Mouse (Mus musculus) hindlimb bud, embryonic 11.5 days (tissue): ENCODE data around the gene Tmem218.
A peak's percentile ranks its signal among the peaks of the same experiment; 100 is the strongest.

Experiments used
- DNase-seq: peaks from one replicate; pipeline ENCODE4 v3.0.0-alpha.2; 2012; ENCODE audit warnings: low read depth, low spot score; ENCODE audit errors: extremely low spot score

Tmem218 gene

DNA sequence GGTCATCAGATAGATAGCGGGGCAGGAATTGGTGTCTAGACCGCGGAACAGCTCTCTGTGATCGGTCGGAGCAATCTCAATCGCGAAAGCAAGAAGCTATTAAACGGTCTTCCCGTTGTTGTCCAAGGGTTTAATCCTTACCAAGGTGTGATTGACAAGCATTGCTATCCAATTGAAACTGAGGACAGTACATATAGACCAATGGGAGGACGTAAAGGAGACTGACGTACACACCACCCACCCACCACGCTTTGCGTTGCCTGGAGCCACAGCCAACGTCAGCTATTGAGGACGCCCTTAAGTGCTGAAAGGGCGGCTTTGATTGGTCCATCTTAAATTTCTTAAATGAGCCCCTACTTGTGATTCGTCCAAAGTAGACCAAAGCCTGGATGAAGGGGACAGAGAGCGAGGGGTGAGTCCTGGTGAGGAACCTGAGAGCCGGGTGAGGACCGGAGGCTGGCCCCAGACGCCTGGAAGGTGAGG lies at the start of gene Tmem218:
Gene Tmem218, plus strand, starts transcription at position 295 of the 483 bp plus-strand sequence.
- peak; percentile 100 for DNase-seq

DNA sequence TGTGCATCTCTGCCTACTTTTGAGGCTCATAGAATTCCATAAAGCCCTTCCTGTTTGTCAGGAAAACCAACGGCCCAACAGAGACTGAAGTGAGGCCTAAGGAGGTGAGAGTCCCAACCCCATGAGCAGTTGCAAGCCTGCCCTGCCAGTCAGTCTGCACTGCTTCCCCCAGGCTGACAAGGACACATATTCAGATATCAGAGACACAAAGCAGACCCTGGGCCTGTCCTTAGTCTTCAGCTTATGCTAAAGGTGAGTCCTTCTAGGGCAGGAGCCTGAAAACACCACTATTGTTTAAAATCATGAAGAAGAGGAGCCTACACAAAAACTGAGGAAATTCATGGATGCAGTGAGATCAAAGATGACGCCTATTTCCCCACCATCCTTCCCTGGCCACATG lies 47.3 kb upstream of the Tmem218 start:
- DNase-seq: no peak

DNA sequence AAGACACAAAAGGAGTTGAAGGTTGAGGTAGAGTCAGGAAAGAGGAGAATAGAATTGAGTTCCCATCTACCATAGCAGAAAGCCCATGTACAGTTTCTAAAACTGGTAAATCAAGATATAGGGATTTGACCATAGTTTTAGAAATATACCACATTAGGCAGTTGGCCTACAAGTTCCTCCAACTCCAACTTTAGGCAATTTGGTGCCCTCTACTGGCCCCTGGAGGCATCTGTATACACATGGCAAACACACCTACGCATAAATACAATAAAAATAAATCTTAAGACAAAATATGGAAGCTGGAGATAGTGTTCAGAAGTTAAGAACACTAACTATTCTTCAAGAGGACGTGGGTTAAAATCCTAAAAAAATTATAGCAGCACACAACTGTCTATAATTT lies 41.1 kb upstream of the Tmem218 start:
- DNase-seq: no peak

GRCm38 (mm10) chr9:37173376-37173775 lies 34.6 kb upstream of the Tmem218 start:
- no peak for DNase-seq

- no peak for DNase-seq
Observed at GRCm38 (mm10) chr9:37176002-37176401, 32.0 kb upstream of the Tmem218 start.

DNA sequence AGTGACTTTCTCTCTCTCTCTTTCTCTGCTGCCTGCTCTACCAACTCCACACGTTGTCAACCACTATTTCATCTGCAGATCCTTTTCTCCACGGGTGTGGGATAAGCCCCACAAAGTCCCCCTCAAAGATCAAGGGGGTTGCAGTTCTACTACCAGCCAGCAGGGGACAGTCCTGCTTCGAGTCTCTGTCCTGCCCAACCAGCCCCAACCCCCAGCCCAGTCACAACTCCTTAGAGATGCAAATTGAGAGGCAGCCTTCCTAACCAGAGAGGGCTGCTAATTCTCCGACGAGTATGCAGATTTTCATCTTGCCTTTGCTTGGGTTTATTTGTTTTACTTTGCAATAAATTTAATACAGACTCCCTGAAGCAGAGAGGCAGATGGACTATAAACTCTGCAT lies 30.9 kb upstream of the Tmem218 start:
- peak; percentile 28 for DNase-seq

GRCm38 (mm10) chr9:37177551-37177950 lies 30.5 kb upstream of the Tmem218 start:
- DNase-seq: no peak

- no peak for DNase-seq
Observed at GRCm38 (mm10) chr9:37178911-37179310, 29.1 kb upstream of the Tmem218 start.

GRCm38 (mm10) chr9:37179596-37179995 lies 28.4 kb upstream of the Tmem218 start:
- no peak for DNase-seq

DNA sequence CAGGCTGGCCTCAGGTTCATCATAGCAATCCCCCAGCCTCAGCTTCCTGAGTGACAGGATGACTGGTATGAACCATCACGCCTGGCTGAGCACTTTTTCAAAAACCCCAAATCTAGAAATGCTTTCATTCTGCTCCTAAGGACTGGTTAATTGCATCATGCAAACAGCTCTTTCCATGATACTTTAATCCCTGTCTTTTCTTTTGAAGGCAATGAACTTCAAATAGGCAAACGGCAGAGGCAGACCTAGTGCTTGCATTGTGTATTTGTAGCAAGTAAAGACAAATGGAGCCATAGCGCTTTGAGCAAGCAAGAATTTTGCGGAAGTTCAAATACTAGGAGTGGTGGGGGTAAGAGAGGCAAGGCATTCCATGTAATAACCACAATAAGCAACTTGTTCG lies 26.4 kb upstream of the Tmem218 start:
- DNase-seq: no peak

GRCm38 (mm10) chr9:37183176-37183575 lies 24.8 kb upstream of the Tmem218 start:
- DNase-seq: no peak

GRCm38 (mm10) chr9:37187407-37187806 lies 20.6 kb upstream of the Tmem218 start:
- no peak for DNase-seq

DNA sequence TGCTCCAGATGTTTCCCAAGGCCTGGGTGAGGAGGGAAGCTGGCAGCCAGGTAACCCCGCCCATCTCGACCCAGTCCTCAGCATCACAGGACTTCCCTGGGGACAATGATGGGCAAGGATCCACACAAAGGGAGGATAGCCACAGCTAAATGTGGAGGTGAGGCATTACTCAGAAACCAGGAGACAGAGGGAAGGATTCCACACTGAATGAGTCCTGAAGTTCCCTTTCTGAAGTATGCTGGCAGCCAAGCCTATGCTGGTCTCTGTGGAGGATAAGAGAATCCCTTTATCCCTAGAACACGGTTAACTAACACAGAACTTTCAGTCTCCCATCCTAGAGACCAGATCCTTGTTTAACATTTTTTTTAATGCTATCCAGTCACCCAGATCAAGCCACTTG lies 20.0 kb upstream of the Tmem218 start:
- no peak for DNase-seq

DNA sequence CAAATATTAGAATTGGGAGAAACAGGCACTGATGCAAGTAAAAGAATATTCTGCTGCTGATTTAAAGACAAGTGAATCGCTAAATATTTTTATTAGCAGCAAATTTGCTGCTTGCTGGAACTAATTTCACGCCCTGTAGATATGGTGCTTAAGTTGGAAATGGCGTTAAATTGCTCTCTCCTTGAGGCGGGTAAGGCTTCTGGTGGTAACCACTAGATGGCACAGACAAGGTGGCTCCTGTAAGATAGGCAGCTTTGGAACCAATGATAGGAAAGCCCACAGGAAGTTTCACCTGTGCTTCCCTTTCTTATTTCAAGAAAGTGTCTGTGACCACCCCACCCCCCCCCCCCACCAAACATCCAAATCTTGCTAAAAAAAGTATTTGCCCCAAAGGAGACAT lies 11.0 kb upstream of the Tmem218 start:
- DNase-seq: no peak

GRCm38 (mm10) chr9:37200414-37200813 lies 7.6 kb upstream of the Tmem218 start:
- DNase-seq: no peak

GRCm38 (mm10) chr9:37203884-37204283 lies 4.1 kb upstream of the Tmem218 start:
- DNase-seq: no peak

GRCm38 (mm10) chr9:37213060-37213738 lies 5.2 kb downstream of the Tmem218 start:
- DNase-seq: no peak

GRCm38 (mm10) chr9:37214327-37215060 lies 6.5 kb downstream of the Tmem218 start:
- DNase-seq: no peak

DNA sequence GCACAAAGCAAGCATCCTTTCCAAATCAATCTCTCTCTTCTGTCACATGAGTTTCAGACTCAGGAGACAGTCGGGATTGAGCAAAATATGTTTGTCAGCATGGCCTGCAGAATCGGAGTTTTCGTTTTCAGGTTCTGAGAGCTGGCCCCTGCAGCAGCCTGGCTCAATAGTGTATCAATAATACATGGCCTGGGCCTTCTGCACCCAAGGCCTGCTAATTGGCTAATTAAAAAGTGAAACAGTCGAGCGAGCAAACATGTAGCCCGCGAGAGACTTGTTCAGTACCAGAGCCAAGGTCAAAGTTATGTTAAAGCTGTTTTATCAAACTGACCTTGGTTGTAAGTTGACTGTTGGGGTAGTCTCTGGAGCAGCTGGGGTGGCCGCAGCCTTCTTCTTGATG lies 12.7 kb downstream of the Tmem218 start:
- no peak for DNase-seq

DNA sequence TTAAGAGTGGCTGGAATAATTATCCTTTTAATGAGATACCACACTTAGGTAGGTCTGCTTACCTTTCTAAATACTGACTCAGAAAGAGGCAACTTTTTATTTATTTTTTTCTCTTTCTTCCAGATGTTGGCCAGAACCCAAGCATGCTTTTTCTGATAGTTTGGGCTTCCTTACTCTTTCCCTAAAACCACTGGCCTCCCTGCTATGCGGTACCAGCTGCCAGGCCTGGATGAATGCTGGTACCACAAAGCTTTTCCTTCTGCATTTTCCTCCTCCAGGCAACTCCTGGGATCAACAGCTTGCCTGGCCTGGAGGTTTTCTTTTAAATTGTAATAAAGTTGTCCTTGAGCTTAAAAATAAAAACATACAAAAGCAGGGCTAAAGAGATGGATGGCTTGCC lies 17.6 kb downstream of the Tmem218 start:
- no peak for DNase-seq

DNA sequence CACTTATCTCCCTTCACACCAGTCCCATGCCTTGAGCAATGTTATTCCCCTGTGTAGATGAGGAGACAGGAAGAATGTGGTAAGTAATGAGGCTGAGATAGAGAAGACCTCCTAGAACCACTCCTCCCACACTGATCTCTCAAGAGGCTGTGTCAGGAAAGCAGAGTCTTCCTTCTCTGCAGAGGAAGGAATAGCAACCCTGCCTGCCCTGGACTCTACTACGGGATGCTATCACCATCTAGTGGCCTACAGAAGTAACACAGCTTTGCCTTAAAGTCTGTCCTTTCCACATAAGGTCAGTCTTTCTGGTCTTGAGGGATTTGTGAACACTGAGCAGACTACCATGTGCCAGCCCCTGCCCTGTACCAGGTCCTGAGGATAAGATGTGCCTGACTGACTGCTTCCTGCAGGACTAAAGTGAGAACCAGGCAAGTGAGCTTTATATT lies 21.9 kb downstream of the Tmem218 start:
- DNase-seq: peak; percentile 69

- DNase-seq: no peak
Observed at GRCm38 (mm10) chr9:37230486-37231195, 22.6 kb downstream of the Tmem218 start.
